Mouse (Mus musculus) liver, embryonic 14.5 days (tissue): Measurements from ENCODE around the gene Acap3.

Experiments used
- CTCF ChIP-seq: IDR thresholded peaks from 2 replicates; pipeline ENCODE4 v1.5.1; 2016; ENCODE audit warnings: antibody characterized with exemption, low read depth, control low read depth
- EP300 ChIP-seq: IDR thresholded peaks from 2 replicates; pipeline ENCODE4 v1.6.1; 2016; ENCODE audit warnings: antibody characterized with exemption, low read depth

DNA sequence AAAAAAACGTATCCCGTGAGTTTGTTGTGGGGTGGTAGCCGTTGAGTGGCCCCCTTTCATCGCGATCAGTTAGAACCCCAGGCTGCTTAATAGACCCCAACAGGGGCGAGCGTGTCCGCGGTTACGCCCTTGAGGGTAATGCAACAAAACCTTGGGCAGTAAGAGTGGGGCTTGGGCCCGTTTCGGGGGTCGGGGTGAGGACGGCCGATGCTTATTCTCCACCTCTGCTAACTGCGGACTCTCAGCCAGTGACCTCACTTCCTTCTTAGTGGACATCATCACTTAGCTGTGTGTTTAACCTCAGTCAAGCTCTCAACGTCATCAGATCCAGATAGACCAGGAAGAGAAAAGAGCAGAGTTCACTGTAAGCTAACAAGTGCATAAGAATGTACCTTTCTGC lies 52.6 kb downstream of the Acap3 start:
- TF ChIP-seq CTCF (no peak), EP300 (no peak)
